Mouse (Mus musculus) stomach, postnatal 0 days (tissue): ENCODE data around the gene Clmp.

Experiments
- CTCF ChIP-seq: IDR thresholded peaks from 2 replicates; pipeline ENCODE4 v1.5.1; 2016; ENCODE audit warnings: antibody characterized with exemption, low read depth, mild to moderate bottlenecking, moderate library complexity
- EP300 ChIP-seq: optimal IDR thresholded peaks from 2 replicates; pipeline ENCODE3; 2016; ENCODE audit warnings: antibody characterized with exemption

DNA sequence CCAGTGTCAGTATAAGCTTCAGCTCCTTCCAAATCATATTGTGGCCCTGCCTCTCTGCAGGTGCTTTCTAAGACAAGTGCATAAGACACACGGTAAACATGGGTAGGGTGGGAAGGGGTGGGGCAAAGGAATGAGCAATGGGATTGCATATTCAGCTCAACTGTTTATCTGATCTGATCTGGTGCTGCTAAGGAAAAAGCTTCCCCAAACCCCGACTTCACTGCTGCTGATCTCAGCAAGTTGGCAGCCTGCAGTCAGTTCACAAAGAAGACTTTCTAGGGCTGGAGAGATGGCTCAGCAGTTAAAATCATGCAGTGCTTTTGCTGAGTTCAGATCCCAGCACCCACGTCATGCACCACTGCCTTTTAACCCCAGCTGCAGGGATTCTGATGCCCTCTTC lies 24.2 kb downstream of the Clmp start:
- TF ChIP-seq EP300 (no peak), CTCF (no peak)
